In genomic region chr2:92845061-92845769, GRCm38 (mm10) we compare ENCODE assay signal across 8 mouse cellular contexts.
DNase-seq lines count a peak whose midpoint lies in the region; ATAC-seq and TF ChIP-seq lines count a peak whose summit lies in the region.

No protein-coding gene starts in this region.

- H3K27ac ChIP-seq in spleen, adult 2 months (ENCODE audit: insufficient read depth, low read length), result peak overlapping the region; percentile 45
- H3K27ac ChIP-seq in midbrain, embryonic 14.5 days (replicated peaks; ENCODE audit: low read depth, low read length), result peak overlapping the region; percentile 74

- no peak for DNase-seq in spleen, adult 2 months (ENCODE audit: low read depth in 1 of 2, low spot score in 2 of 2)
- no peak for DNase-seq in spleen, postnatal 14 days (ENCODE audit: low spot score in 2 of 2)
- DNase-seq in embryo, embryonic 10.5 days (ENCODE audit: low spot score), result peak; percentile 49
- DNase-seq in heart, postnatal 36 days, result peak; percentile 12 to 15
- peak; percentile 63 to 67 for DNase-seq in kidney, postnatal 25 days
- DNase-seq in midbrain, embryonic 14.5 days, result peak; percentile 66
- peak; percentile 56 for DNase-seq in testis, postnatal 14 days (ENCODE audit: low spot score)
- no peak for DNase-seq in thymus, postnatal 10 days (ENCODE audit: low spot score in 2 of 2)

- intact Hi-C loops in heart, postnatal 36 days (cut with DNase I), result no loop called here

- H3K4me1 ChIP-seq in spleen, adult 2 months (ENCODE audit: control insufficient read depth, insufficient read depth, insufficient read length), result no peaks in the 10 kb centered on the region
- peaks cover 25% of the 10 kb centered on the region for H3K4me1 ChIP-seq in midbrain, embryonic 14.5 days (ENCODE audit: control insufficient read depth, insufficient read depth, low read length)

- 0 out of 2 replicates have a peak overlapping the region, but pooled peaks have one; percentile 9 for H3K4me2 ChIP-seq in midbrain, embryonic 14.5 days (ENCODE audit: low read length)

- no peak overlapping the region for H3K4me3 ChIP-seq in spleen, adult 2 months (ENCODE audit: extremely low read depth, insufficient read depth, insufficient read length)
- H3K4me3 ChIP-seq in midbrain, embryonic 14.5 days (replicated peaks; ENCODE audit: low read depth, low read length), result no peak overlapping the region

- ATAC-seq in midbrain, embryonic 14.5 days (ENCODE audit: low FRiP score, low TSS enrichment), result peak; percentile 48

- no peak for TF ChIP-seq CTCF in spleen, adult 2 months (IDR thresholded peaks at IDR 0.05; ENCODE audit: extremely low read depth, insufficient read depth, insufficient read length, insufficient replicate concordance)

- no peaks in the 10 kb centered on the region for H3K36me3 ChIP-seq in spleen, adult 2 months (ENCODE audit: control insufficient read depth, insufficient read depth, low read length)
- H3K36me3 ChIP-seq in midbrain, embryonic 14.5 days (ENCODE audit: control insufficient read depth, insufficient read depth, low read length), result no peaks in the 10 kb centered on the region

- WGBS in spleen, adult 2 months, result 73% methylated on average over 14 of the region's 14 CpGs
- 20% methylated on average over 14 of the region's 14 CpGs for WGBS in midbrain, embryonic 14.5 days

- no peaks in the 10 kb centered on the region for H3K27me3 ChIP-seq in spleen, adult 2 months (ENCODE audit: control insufficient read depth, insufficient read depth, low read length)
- H3K27me3 ChIP-seq in midbrain, embryonic 14.5 days (ENCODE audit: control insufficient read depth, insufficient read depth, low read length), result no peaks in the 10 kb centered on the region

- H3K9me3 ChIP-seq in midbrain, embryonic 14.5 days (ENCODE audit: control insufficient read depth, low read length), result no peaks in the 10 kb centered on the region

- TF ChIP-seq POLR2A in spleen, adult 2 months (IDR thresholded peaks at IDR 0.05; ENCODE audit: low read depth, low read length), result no peak

- no peak overlapping the region for H3K9ac ChIP-seq in midbrain, embryonic 14.5 days (replicated peaks; ENCODE audit: low read length)

Comparison
In these comparisons a context has a peak if more than half of its experiments do, and no peak if none do; other contexts are left out.
1. DNase-seq: peak in embryo, embryonic 10.5 days (single experiment), heart, postnatal 36 days (2 of 2), kidney, postnatal 25 days (2 of 2), midbrain, embryonic 14.5 days (single experiment) and testis, postnatal 14 days (single experiment); none in spleen, adult 2 months (0 of 2), spleen, postnatal 14 days (0 of 2) and thymus, postnatal 10 days (0 of 2).